Mouse (Mus musculus) stomach, postnatal 0 days (tissue): ENCODE results near the gene Src.

ENCODE experiments used
- CTCF ChIP-seq: IDR thresholded peaks from 2 replicates; pipeline ENCODE4 v1.5.1; 2016; ENCODE audit warnings: antibody characterized with exemption, low read depth, mild to moderate bottlenecking, moderate library complexity
- EP300 ChIP-seq: optimal IDR thresholded peaks from 2 replicates; pipeline ENCODE3; 2016; ENCODE audit warnings: antibody characterized with exemption

DNA sequence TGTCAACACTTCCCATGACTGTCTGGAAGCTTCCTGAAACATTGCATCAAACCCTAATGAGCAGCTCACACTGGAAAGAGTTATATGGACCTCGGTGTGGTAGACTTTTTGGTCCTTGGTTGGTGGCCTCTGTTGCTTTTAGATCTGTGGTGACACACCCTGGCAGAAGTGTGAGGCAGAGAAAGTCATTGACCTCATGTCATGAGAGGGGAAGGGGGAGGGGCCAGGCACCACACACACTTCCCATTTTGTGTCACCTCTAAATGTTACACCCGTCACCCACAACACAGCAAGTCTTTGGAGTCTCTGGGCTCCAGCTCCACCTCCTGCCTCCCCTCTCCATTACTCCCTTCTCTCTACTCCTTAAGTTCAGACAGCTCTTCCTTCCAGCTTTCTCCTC lies 82.1 kb downstream of the Src start:
- no peak for TF ChIP-seq CTCF
- no peak for TF ChIP-seq EP300
